Mouse (Mus musculus): Measurements from ENCODE around the gene Frmd4b. TPM values are rescaled to one million over a fixed set of nuclear protein-coding genes. Genes with fewer than 3 reads are reported as not detected.

Gene Frmd4b
- polyA plus RNA-seq, 1 experiment from 2014 or later = 12.1 TPM

GRCm38 (mm10) chr6:97579704-97580103 lies 37.6 kb downstream of the Frmd4b start:
- WGBS = 84% methylated on average over 4 of the region's 4 CpGs

DNA sequence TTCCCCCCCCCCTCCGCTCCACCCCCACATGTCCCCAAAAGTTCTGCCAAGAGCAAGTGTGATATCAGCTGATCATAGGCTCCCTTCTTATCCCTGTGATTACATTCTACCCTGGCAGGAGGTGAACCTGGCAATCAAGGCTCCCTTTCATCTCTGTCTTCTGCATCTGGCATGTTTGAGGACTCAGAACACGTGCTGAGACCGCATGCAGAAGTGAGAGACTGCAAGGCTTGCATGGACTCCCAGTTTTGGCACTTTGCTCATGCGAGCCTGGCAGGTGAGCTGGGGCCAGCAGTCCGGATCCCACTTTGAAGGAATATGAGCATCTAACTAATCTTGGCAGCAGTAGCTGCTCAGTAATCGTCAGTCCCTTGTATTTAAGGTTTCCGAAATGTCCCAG lies 39.1 kb downstream of the Frmd4b start:
- no peak for ATAC-seq (replicated peaks; ENCODE audit: insufficient number of reproducible peaks, insufficient read depth, low FRiP score, low read depth)
- Histone ChIP-seq H3K36me3 (no peaks in the 10 kb centered on the region), H3K4me3 (no peak overlapping the region), H3K27ac (no peak overlapping the region), H3K4me1 (replicated peaks) (no peaks in the 10 kb centered on the region; the same call in 1 of the 2 replicates), H3K9ac (no peak overlapping the region), H3K27me3 (no peaks in the 10 kb centered on the region), H3K9me3 (replicated peaks) (no peaks in the 10 kb centered on the region), H3K4me2 (no peak overlapping the region)
- WGBS = 69% methylated on average over 7 of the region's 7 CpGs

More at GRCm38 (mm10) chr6:97579704-97580103, 37.6 kb downstream of the Frmd4b start:
- Histone ChIP-seq H3K36me3 (no peaks in the 10 kb centered on the region), H3K9me3 (replicated peaks) (no peaks in the 10 kb centered on the region), H3K4me3 (no peak overlapping the region), H3K4me1 (replicated peaks) (no peaks in the 10 kb centered on the region; the same call in 1 of the 2 replicates), H3K9ac (no peak overlapping the region), H3K27ac (no peak overlapping the region), H3K4me2 (no peak overlapping the region), H3K27me3 (no peaks in the 10 kb centered on the region)
- no peak for ATAC-seq (replicated peaks; ENCODE audit: insufficient number of reproducible peaks, insufficient read depth, low FRiP score, low read depth)

DNA sequence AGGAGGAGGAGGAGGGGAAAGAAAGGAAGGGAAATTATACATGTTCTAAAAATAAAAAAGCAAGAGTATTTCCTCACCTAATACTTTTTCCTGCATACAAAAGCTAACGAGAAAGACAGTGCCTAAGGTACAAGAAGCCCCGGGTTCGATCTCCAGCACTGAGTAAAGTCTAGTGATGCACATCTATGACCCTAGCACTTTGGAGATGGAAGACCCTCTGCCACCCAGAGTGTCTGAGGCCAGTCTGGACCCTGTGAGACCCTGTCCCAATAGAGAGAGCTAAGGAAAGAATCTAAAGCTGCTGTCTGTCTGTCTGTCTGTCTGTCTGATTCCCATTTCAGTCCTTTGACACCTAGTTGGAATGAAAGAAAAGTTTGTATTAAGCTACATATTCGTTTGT lies 40.0 kb downstream of the Frmd4b start:
- 77% methylated on average over 4 of the region's 4 CpGs for WGBS
- Histone ChIP-seq H3K9me3 (replicated peaks) (no peaks in the 10 kb centered on the region), H3K36me3 (no peaks in the 10 kb centered on the region), H3K4me3 (no peak overlapping the region), H3K27me3 (no peaks in the 10 kb centered on the region), H3K27ac (no peak overlapping the region), H3K4me2 (no peak overlapping the region), H3K4me1 (replicated peaks) (no peaks in the 10 kb centered on the region; the same call in 1 of the 2 replicates), H3K9ac (no peak overlapping the region)
- ATAC-seq (replicated peaks; ENCODE audit: insufficient number of reproducible peaks, insufficient read depth, low FRiP score, low read depth) = no peak

DNA sequence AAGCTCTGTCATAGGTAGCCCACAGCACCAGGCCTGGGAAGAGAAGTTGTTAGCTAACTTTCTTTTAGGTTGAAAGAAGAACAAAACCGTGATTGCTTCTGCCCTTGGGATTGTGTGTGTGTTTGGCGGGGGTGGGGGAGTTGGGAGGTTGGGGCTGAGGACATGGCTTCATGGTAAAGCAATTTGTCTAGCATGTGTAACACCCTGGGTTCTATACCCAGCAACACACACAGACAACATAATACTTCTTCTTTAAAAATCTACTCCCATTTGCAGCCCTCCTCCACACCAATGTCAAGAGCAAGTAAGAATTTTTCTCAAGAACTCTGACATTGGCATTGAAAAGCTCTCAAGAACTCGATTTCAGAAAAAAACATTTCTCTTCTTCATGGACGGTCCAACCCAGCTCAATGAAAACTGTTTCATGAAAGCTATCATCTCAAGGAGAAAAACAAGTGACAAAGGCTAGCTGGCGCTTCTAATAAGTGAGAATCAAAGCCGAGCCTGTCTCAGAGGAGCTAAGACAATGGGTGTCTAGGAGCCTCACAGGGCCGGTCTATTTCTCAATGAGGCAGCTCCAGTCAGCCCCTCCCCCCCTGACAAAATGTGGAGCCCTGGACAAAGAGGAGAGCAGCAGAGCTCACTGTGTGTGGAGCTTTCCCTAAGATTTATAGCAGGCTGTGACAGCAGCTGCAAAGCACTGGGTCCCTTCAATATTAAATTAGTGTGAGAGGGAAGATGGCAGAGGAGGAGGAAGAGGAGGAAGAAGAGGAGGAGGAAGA lies 40.6 kb downstream of the Frmd4b start:
- Histone ChIP-seq H3K9ac (no peak overlapping the region), H3K4me1 (replicated peaks) (no peaks in the 10 kb centered on the region; the same call in 1 of the 2 replicates), H3K27ac (no peak overlapping the region), H3K4me3 (no peak overlapping the region), H3K36me3 (no peaks in the 10 kb centered on the region), H3K9me3 (replicated peaks) (no peaks in the 10 kb centered on the region), H3K4me2 (no peak overlapping the region), H3K27me3 (no peaks in the 10 kb centered on the region)
- 49% methylated on average over 7 of the region's 7 CpGs for WGBS
- no peak for ATAC-seq (replicated peaks; ENCODE audit: insufficient number of reproducible peaks, insufficient read depth, low FRiP score, low read depth)

DNA sequence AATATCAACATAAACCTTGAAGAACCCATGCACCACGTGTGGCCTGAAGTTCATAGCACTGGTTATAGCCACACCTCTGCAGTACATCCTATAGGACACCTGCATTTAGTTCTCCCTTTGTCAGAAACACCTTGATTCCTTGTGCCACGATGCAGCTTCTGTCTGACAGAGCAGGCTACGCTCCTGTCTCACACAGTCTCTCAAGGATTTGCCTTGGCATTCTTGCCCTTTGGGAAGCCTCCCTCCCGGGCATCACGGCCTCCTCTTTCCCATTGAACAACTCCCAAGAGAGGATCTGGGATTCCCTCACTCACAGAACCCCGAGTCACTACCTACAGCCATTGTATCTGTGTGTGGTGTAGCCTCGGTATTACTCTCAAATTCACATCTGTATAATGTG lies 41.2 kb downstream of the Frmd4b start:
- H3K4me2 ChIP-seq = no peak overlapping the region
- H3K4me1 ChIP-seq (replicated peaks) = no peaks in the 10 kb centered on the region; the same call in 1 of the 2 replicates
- no peak for ATAC-seq (replicated peaks; ENCODE audit: insufficient number of reproducible peaks, insufficient read depth, low FRiP score, low read depth)
- no peak overlapping the region for H3K9ac ChIP-seq
- WGBS = 83% methylated on average over 7 of the region's 7 CpGs
- H3K4me3 ChIP-seq = no peak overlapping the region
- no peaks in the 10 kb centered on the region for H3K9me3 ChIP-seq (replicated peaks)
- H3K36me3 ChIP-seq = no peaks in the 10 kb centered on the region
- H3K27me3 ChIP-seq = no peaks in the 10 kb centered on the region
- no peak overlapping the region for H3K27ac ChIP-seq

DNA sequence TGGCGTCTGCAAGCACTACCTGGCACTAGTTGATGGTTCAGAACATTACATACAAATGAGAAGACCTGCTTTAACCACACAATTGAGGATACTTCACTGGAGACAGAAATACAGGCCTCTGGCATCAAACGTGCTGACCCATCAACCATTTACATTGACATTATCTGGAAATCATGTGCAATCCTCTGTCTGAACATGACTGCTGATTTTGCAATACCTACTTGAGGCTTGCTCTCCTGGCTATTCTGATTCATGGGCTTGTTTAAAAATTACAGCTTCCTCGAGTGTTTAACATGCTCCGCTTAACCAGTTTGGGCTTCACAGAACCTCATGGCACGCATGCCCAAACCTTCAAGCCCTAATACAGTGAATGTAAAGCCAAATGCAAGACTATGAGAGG lies 42.4 kb downstream of the Frmd4b start:
- Histone ChIP-seq H3K27me3 (no peaks in the 10 kb centered on the region), H3K4me1 (replicated peaks) (no peaks in the 10 kb centered on the region; the same call in 1 of the 2 replicates), H3K9ac (no peak overlapping the region), H3K4me2 (no peak overlapping the region), H3K9me3 (replicated peaks) (no peaks in the 10 kb centered on the region), H3K4me3 (no peak overlapping the region), H3K27ac (no peak overlapping the region), H3K36me3 (no peaks in the 10 kb centered on the region)
- 79% methylated on average over 5 of the region's 5 CpGs for WGBS
- ATAC-seq (replicated peaks; ENCODE audit: insufficient number of reproducible peaks, insufficient read depth, low FRiP score, low read depth) = no peak

DNA sequence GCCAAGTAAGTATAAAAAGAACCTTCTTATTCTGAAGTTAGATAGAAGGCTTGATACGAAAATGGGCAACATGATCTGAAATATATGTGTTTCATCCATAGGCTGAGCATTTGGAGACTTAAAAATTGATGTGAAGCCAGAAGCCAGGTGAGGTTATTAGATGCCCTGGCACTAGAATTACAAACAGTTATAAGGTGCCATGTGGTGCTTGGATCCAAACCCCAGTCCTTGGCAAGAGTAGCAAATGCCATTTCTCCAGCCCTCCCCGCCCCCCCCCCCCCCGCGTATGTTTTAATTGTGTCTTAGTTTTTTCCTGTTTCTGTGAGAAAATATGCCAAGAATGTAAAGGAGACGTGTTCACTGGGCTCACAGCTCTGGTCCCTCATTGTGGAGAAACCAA lies 45.1 kb downstream of the Frmd4b start:
- no peak overlapping the region for H3K27ac ChIP-seq
- no peaks in the 10 kb centered on the region for H3K27me3 ChIP-seq
- WGBS = 76% methylated on average over 5 of the region's 5 CpGs
- H3K4me3 ChIP-seq = no peak overlapping the region
- no peaks in the 10 kb centered on the region; the same call in 1 of the 2 replicates for H3K4me1 ChIP-seq (replicated peaks)
- H3K9me3 ChIP-seq (replicated peaks) = no peaks in the 10 kb centered on the region
- H3K9ac ChIP-seq = no peak overlapping the region
- H3K4me2 ChIP-seq = no peak overlapping the region
- no peak for ATAC-seq (replicated peaks; ENCODE audit: insufficient number of reproducible peaks, insufficient read depth, low FRiP score, low read depth)
- no peaks in the 10 kb centered on the region for H3K36me3 ChIP-seq

GRCm38 (mm10) chr6:97568538-97568937 lies 48.8 kb downstream of the Frmd4b start:
- Histone ChIP-seq H3K4me1 (replicated peaks) (no peaks in the 10 kb centered on the region), H3K9me3 (replicated peaks) (no peaks in the 10 kb centered on the region), H3K27me3 (no peaks in the 10 kb centered on the region), H3K36me3 (no peaks in the 10 kb centered on the region), H3K27ac (no peak overlapping the region), H3K4me3 (no peak overlapping the region), H3K9ac (no peak overlapping the region), H3K4me2 (no peak overlapping the region)
- WGBS = 18% methylated on average over 6 of the region's 6 CpGs
- ATAC-seq (replicated peaks; ENCODE audit: insufficient number of reproducible peaks, insufficient read depth, low FRiP score, low read depth) = peak; percentile 62

GRCm38 (mm10) chr6:97566746-97567145 lies 50.6 kb downstream of the Frmd4b start:
- 72% methylated on average over 4 of the region's 4 CpGs for WGBS
- Histone ChIP-seq H3K27ac (no peak overlapping the region), H3K27me3 (no peaks in the 10 kb centered on the region), H3K4me3 (no peak overlapping the region), H3K4me2 (no peak overlapping the region), H3K9me3 (replicated peaks) (no peaks in the 10 kb centered on the region), H3K9ac (no peak overlapping the region), H3K36me3 (no peaks in the 10 kb centered on the region), H3K4me1 (replicated peaks) (no peaks in the 10 kb centered on the region)
- ATAC-seq (replicated peaks; ENCODE audit: insufficient number of reproducible peaks, insufficient read depth, low FRiP score, low read depth) = no peak

DNA sequence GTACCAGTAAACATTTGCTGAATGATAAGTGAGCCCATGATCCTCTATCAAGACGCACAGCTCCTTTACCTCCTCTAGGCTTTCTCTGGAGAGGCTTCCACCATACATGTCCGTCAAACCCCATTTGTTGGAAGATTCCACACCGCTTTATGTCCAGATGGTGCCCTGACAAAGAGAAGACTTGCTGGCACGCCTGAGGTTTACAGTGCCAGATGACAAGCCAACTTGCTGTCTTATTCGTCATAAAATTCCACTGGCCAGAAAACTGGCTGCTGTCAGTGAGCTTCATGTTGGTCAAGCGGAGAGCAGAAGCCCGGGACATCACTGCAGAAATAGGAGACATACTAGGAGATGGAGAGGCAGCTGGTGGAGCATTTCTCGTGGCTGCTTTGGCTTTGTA lies 60.2 kb downstream of the Frmd4b start:
- Histone ChIP-seq H3K27ac (no peak overlapping the region), H3K9ac (no peak overlapping the region), H3K4me2 (no peak overlapping the region), H3K9me3 (replicated peaks) (no peaks in the 10 kb centered on the region), H3K4me1 (replicated peaks) (peaks cover 8% of the 10 kb centered on the region; the same call in 1 of the 2 replicates), H3K36me3 (no peaks in the 10 kb centered on the region), H3K4me3 (no peak overlapping the region), H3K27me3 (no peaks in the 10 kb centered on the region)
- 76% methylated on average over 8 of the region's 8 CpGs for WGBS
- no peak for ATAC-seq (replicated peaks; ENCODE audit: insufficient number of reproducible peaks, insufficient read depth, low FRiP score, low read depth)

DNA sequence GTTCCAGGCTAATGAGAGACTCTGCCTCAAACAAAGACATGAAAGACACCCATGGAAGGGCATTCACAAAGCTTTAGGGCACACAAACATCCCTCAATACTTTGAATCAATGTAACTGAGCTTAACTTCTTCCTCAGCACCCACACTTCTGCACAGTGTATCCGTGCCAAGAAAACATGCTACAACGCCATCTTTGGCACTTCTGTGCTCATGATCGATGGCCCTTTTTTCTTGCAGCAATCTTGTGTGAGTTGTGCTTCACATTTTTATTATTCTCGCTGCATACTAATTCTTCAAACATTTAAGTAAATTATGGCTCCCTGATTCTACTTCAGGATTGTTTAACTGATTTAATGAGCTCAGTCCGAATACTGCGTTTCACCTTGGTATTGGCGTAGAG lies 61.7 kb downstream of the Frmd4b start:
- Histone ChIP-seq H3K4me2 (no peak overlapping the region), H3K4me1 (replicated peaks) (peaks cover 8% of the 10 kb centered on the region; the same call in 1 of the 2 replicates), H3K27me3 (no peaks in the 10 kb centered on the region), H3K9ac (no peak overlapping the region), H3K4me3 (no peak overlapping the region), H3K9me3 (replicated peaks) (no peaks in the 10 kb centered on the region), H3K27ac (no peak overlapping the region), H3K36me3 (no peaks in the 10 kb centered on the region)
- WGBS = 91% methylated on average over 7 of the region's 7 CpGs
- ATAC-seq (replicated peaks; ENCODE audit: insufficient number of reproducible peaks, insufficient read depth, low FRiP score, low read depth) = no peak

DNA sequence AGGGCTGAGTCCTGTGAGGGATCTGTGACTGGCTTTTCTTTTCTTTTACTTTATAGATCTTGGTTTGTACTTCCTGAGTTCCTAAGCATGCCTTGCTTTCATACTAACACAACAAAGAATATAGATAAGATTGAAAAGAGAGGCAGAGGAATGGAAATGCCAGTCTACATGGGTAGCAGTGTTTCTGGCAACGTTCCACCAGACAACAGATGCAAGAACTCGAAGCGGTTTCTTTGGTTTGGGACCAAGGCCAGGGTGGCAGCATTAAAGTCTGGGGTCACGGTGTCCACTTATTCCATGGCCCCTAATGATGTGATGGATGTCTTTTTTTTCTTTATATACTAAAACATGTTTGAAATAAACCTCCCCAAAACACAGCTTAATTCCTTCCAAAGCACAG lies 63.9 kb downstream of the Frmd4b start:
- H3K4me1 ChIP-seq (replicated peaks) = no peaks in the 10 kb centered on the region; the same call in 1 of the 2 replicates
- WGBS = 45% methylated on average over 4 of the region's 4 CpGs
- H3K4me2 ChIP-seq = no peak overlapping the region
- H3K36me3 ChIP-seq = no peaks in the 10 kb centered on the region
- no peaks in the 10 kb centered on the region for H3K27me3 ChIP-seq
- no peak overlapping the region for H3K4me3 ChIP-seq
- H3K27ac ChIP-seq = no peak overlapping the region
- ATAC-seq (replicated peaks; ENCODE audit: insufficient number of reproducible peaks, insufficient read depth, low FRiP score, low read depth) = no peak
- no peaks in the 10 kb centered on the region for H3K9me3 ChIP-seq (replicated peaks)
- no peak overlapping the region for H3K9ac ChIP-seq
